ENCODE assay signal across 15 mouse cellular contexts in genomic region chr15:101187907-101188306, GRCm38 (mm10). TPM values are rescaled to one million over a fixed set of nuclear protein-coding genes. Genes with fewer than 3 reads are reported as not detected.
DNase-seq lines count a peak whose midpoint lies in the region; TF ChIP-seq lines count a peak whose summit lies in the region.
"Had no signal": no experiment of that assay in that cellular context is flagged by ENCODE, and none has a peak within 500 bp of the region (broad histone marks: within the 10 kb centered on the region; RNA-seq: fewer than 3 reads in every experiment).

No protein-coding gene starts in this region.

- H3K27ac ChIP-seq in gastrocnemius, adult 2 months = no peak overlapping the region
- no peak overlapping the region for H3K27ac ChIP-seq in layer of hippocampus, adult 2 months
- H3K27ac ChIP-seq in CH12.LX (ENCODE audit: insufficient read depth, low read depth) = no peak overlapping the region; the same call in 1 of the 2 replicates
- H3K27ac ChIP-seq: embryonic facial prominence, embryonic 15.5 days; forebrain, embryonic 15.5 days; hindbrain, embryonic 10.5 days; midbrain, embryonic 15.5 days had no signal

- no peak for DNase-seq in gastrocnemius, adult 2 months
- DNase-seq in gastrocnemius, postnatal 10 days = no peak
- no peak for DNase-seq in layer of hippocampus, adult 2 months (ENCODE audit: low spot score in 2 of 2)
- no peak for DNase-seq in layer of hippocampus, adult 8-10 months (ENCODE audit: low spot score in 2 of 2)
- DNase-seq in CH12.LX (ENCODE audit: extremely low read depth) = peak; percentile 71
- DNase-seq in kidney, postnatal 4 days = peak; percentile 40 to 63
- no peak for DNase-seq in ovary, postnatal 10 days (ENCODE audit: low spot score)
- no peak for DNase-seq in frontal cortex, adult 2 months (ENCODE audit: extremely low spot score in 1 of 2, low spot score in 1 of 2)
- DNase-seq: heart, adult 18-20 months; lung, postnatal 14 days; right cerebral cortex, adult 18-20 months had no signal

- H3K4me3 ChIP-seq in gastrocnemius, adult 2 months = no peak overlapping the region
- H3K4me3 ChIP-seq in layer of hippocampus, adult 2 months = no peak overlapping the region
- H3K4me3 ChIP-seq in CH12.LX (replicated peaks in 1 of 3; ENCODE audit: low read depth in 2 of 3, low read length in 2 of 3, poor library complexity in 1 of 3) = no peak overlapping the region
- H3K4me3 ChIP-seq: embryonic facial prominence, embryonic 15.5 days; forebrain, embryonic 15.5 days; hindbrain, embryonic 10.5 days; midbrain, embryonic 15.5 days had no signal

- no peak overlapping the region for H3K9ac ChIP-seq in CH12.LX (ENCODE audit: insufficient read depth, low read depth)
- H3K9ac ChIP-seq: embryonic facial prominence, embryonic 15.5 days; forebrain, embryonic 15.5 days; midbrain, embryonic 15.5 days had no signal

- TF ChIP-seq EP300 in CH12.LX (IDR thresholded peaks at IDR 0.05; ENCODE audit: low read length) = peak; percentile 93

- H3K27me3 ChIP-seq in CH12.LX (replicated peaks) = no peaks in the 10 kb centered on the region
- H3K27me3 ChIP-seq: embryonic facial prominence, embryonic 15.5 days; forebrain, embryonic 15.5 days; midbrain, embryonic 15.5 days had no signal

- peaks cover 3% of the 10 kb centered on the region for H3K9me3 ChIP-seq in CH12.LX (replicated peaks; ENCODE audit: low read length)
- H3K9me3 ChIP-seq: embryonic facial prominence, embryonic 15.5 days; forebrain, embryonic 15.5 days; midbrain, embryonic 15.5 days had no signal

- peak; percentile 19; the same call in 1 of the 2 replicates for TF ChIP-seq CTCF in gastrocnemius, adult 2 months (IDR thresholded peaks at IDR 0.05)
- peak; percentile 50 for TF ChIP-seq CTCF in layer of hippocampus, adult 2 months (conservative IDR thresholded peaks at IDR 0.05)
- TF ChIP-seq CTCF in CH12.LX (conservative IDR thresholded peaks at IDR 0.05 in 1 of 2, IDR thresholded peaks at IDR 0.05 in 1 of 2; ENCODE audit: low read depth in 2 of 2, low read length in 2 of 2) = peak in 1 of 2 experiments; percentile 75; a peak in 3 of 4 replicates

- dilution Hi-C loops in CH12.LX (cut with MboI; ENCODE audit: extremely low pct_ligation_motif_present, extremely low pct_unique_long_range_greater_than_20kb, low sequenced_read_pairs) = no loop called here

- H3K36me3 ChIP-seq in CH12.LX (replicated peaks in 1 of 2; ENCODE audit: control insufficient read depth in 1 of 2, insufficient read depth in 1 of 2, low read length in 1 of 2) = peaks cover 0 to 3% of the 10 kb centered on the region in 2 experiments
- H3K36me3 ChIP-seq: midbrain, embryonic 15.5 days had no signal

- peak overlapping the region; percentile 18; the same call in 1 of the 2 replicates for H3K4me2 ChIP-seq in CH12.LX (ENCODE audit: insufficient read depth, low read depth, poor library complexity, severe bottlenecking)
- H3K4me2 ChIP-seq: embryonic facial prominence, embryonic 15.5 days; forebrain, embryonic 15.5 days; midbrain, embryonic 15.5 days had no signal

- intact Hi-C loops in gastrocnemius, adult 2 months (cut with DNase I) = no loop called here

- TF ChIP-seq RAD21 in CH12.LX (IDR thresholded peaks at IDR 0.05; ENCODE audit: low read depth, low read length) = peak; percentile 62

- 0 out of 2 replicates have a peak, but pooled peaks have one; percentile 22 for TF ChIP-seq POLR2A in CH12.LX (IDR thresholded peaks at IDR 0.05; ENCODE audit: low read depth, low read length)

- H3K79me2 ChIP-seq in CH12.LX (replicated peaks; ENCODE audit: control insufficient read depth, extremely low read depth, insufficient read depth, poor library complexity, severe bottlenecking) = no peaks in the 10 kb centered on the region; the same call in 1 of the 2 replicates

- in situ Hi-C loops in CH12.LX (cut with MboI; ENCODE audit: low pct_ligation_motif_present, low pct_unique_long_range_greater_than_20kb, low sequenced_read_pairs) = loop anchor here (5.0 kb wide), 1 partner anchor 41 kb away; no protein-coding TSS in a partner anchor

- H3K4me1 ChIP-seq in CH12.LX (ENCODE audit: control insufficient read depth in 1 of 2, insufficient read depth in 2 of 2) = peaks cover 41 to 53% of the 10 kb centered on the region in 2 experiments

TF ChIP-seq in CH12.LX, 34 proteins besides CTCF, POLR2A, EP300 and RAD21:
- TF ChIP-seq RCOR1 (conservative IDR thresholded peaks at IDR 0.05; ENCODE audit: low read depth, low read length) (0 out of 2 replicates have a peak, but pooled peaks have one; percentile 57), POLR2AphosphoS2 (IDR thresholded peaks at IDR 0.05; ENCODE audit: low read depth, low read length) (no peak), ZC3H11A (IDR thresholded peaks at IDR 0.05; ENCODE audit: low read depth, low read length) (no peak), JUND (conservative IDR thresholded peaks at IDR 0.05; ENCODE audit: low read depth, low read length) (0 out of 2 replicates have a peak, but pooled peaks have one; percentile 24), SMC3 (IDR thresholded peaks at IDR 0.05; ENCODE audit: low read depth, low read length) (peak; percentile 64), ETS1 (conservative IDR thresholded peaks at IDR 0.05; ENCODE audit: low read depth, low read length) (no peak; the same call in 1 of the 2 replicates), NRF1 (IDR thresholded peaks at IDR 0.05; ENCODE audit: low read depth, low read length) (no peak), MXI1 (IDR thresholded peaks at IDR 0.05; ENCODE audit: low read depth, low read length) (peak; percentile 61; the same call in 1 of the 2 replicates), NELFE (IDR thresholded peaks at IDR 0.05; ENCODE audit: low read depth, low read length) (0 out of 2 replicates have a peak, but pooled peaks have one; percentile 24), TBP (conservative IDR thresholded peaks at IDR 0.05; ENCODE audit: low read depth, low read length) (no peak), MAX (IDR thresholded peaks at IDR 0.05; ENCODE audit: low read length) (peak; percentile 23; the same call in 1 of the 2 replicates), ELF1 (IDR thresholded peaks at IDR 0.05; ENCODE audit: low read depth, low read length) (peak; percentile 58), USF1 (IDR thresholded peaks at IDR 0.05; ENCODE audit: low read depth, low read length) (no peak), MAFK (IDR thresholded peaks at IDR 0.05; ENCODE audit: insufficient replicate concordance, low read length) (no peak), CHD2 (IDR thresholded peaks at IDR 0.05; ENCODE audit: low read length) (no peak), PAX5 (IDR thresholded peaks at IDR 0.05; ENCODE audit: low read length) (no peak), CHD1 (IDR thresholded peaks at IDR 0.05; ENCODE audit: low read depth, low read length) (no peak), BHLHE40 (IDR thresholded peaks at IDR 0.05; ENCODE audit: low read depth, low read length) (peak; percentile 82), IRF4 (IDR thresholded peaks at IDR 0.05; ENCODE audit: low read depth, low read length) (peak; percentile 98), MYC (IDR thresholded peaks at IDR 0.05; ENCODE audit: low read depth, low read length) (peak; percentile 81), SIN3A (IDR thresholded peaks at IDR 0.05; ENCODE audit: low read length) (peak; percentile 72), TCF12 (IDR thresholded peaks at IDR 0.05; ENCODE audit: low read depth, low read length) (peak; percentile 74), MEF2A (IDR thresholded peaks at IDR 0.05; ENCODE audit: borderline replicate concordance, low read depth, low read length) (peak; percentile 67; the same call in 1 of the 2 replicates), GABPA (IDR thresholded peaks at IDR 0.05; ENCODE audit: insufficient replicate concordance, low read depth, low read length) (no peak), UBTF (IDR thresholded peaks at IDR 0.05; ENCODE audit: low read depth, low read length) (no peak)

RNA-seq across cellular contexts. Expression of gene Acvr1b, which starts 14.0 kb away (rescaled TPM):
- total RNA-seq in gastrocnemius, adult 2 months (2021) = 10 to 100 TPM; 26.9 to 30.8 TPM
- 10 to 100 TPM; 21.7 to 22.4 TPM for total RNA-seq in gastrocnemius, postnatal 10 days (2021)
- total RNA-seq in layer of hippocampus, adult 2 months (2021) = 10 to 100 TPM; 85.1 to 87.8 TPM
- 10 to 100 TPM; 81.2 to 96.0 (median 85.4) TPM for total RNA-seq in layer of hippocampus, adult 8-10 months (2022)
- 3.3 and 4.8 TPM in 2 replicates for total RNA-seq in CH12.LX (2012; rRNA removed)
- 2.6 and 2.9 TPM in 2 replicates for total RNA-seq in CH12.LX (2014; rRNA removed)
- 2.7 TPM in 2 replicates for polyA plus RNA-seq in CH12.LX (2012; ENCODE audit: insufficient read length, low read depth)
- 68.4 and 68.6 TPM in 2 replicates for polyA plus RNA-seq in frontal cortex, adult 2 months (2012; rRNA removed)

RNA-seq across cellular contexts. Expression of gene Grasp, which starts 36.1 kb away (rescaled TPM):
- total RNA-seq in gastrocnemius, adult 2 months (2021) = 1 to 10 TPM; 5.8 to 5.9 TPM
- total RNA-seq in gastrocnemius, postnatal 10 days (2021) = 10 to 100 TPM in 1 of 2 experiments, 1 to 10 TPM in 1; 9.0 to 11.5 TPM
- 10 to 100 TPM; 79.5 to 82.7 TPM for total RNA-seq in layer of hippocampus, adult 2 months (2021)
- total RNA-seq in layer of hippocampus, adult 8-10 months (2022) = 10 to 100 TPM; 57.6 to 64.4 (median 61.9) TPM
- total RNA-seq in CH12.LX (2012; rRNA removed) = 2.9 and 6.7 TPM in 2 replicates
- 1.4 and 2.3 TPM in 2 replicates for total RNA-seq in CH12.LX (2014; rRNA removed)
- 2.4 TPM in 2 replicates for polyA plus RNA-seq in CH12.LX (2012; ENCODE audit: insufficient read length, low read depth)
- polyA plus RNA-seq in frontal cortex, adult 2 months (2012; rRNA removed) = 43.9 and 53.5 TPM in 2 replicates

RNA-seq across cellular contexts. Expression of gene Acvrl1, which starts 59.6 kb away (rescaled TPM):
- 10 to 100 TPM; 10.2 to 14.5 TPM for total RNA-seq in gastrocnemius, adult 2 months (2021)
- 10 to 100 TPM; 15.1 to 18.2 TPM for total RNA-seq in gastrocnemius, postnatal 10 days (2021)
- 10 to 100 TPM; 11.2 to 11.4 TPM for total RNA-seq in layer of hippocampus, adult 2 months (2021)
- total RNA-seq in layer of hippocampus, adult 8-10 months (2022) = 10 to 100 TPM; 14.1 to 16.5 (median 14.9) TPM
- total RNA-seq in CH12.LX (2012; rRNA removed) (2.8 and 5.2 TPM in 2 replicates), CH12.LX (2014; rRNA removed) (4.0 and 6.3 TPM in 2 replicates)
- polyA plus RNA-seq in CH12.LX (2012; ENCODE audit: insufficient read length, low read depth) = 9.5 and 10.3 TPM in 2 replicates
- 20.7 and 22.4 TPM in 2 replicates for polyA plus RNA-seq in frontal cortex, adult 2 months (2012; rRNA removed)

Comparison
In these comparisons a context has a peak if more than half of its experiments do, and no peak if none do; other contexts are left out.
1. DNase-seq: peak in CH12.LX (single experiment) and kidney, postnatal 4 days (2 of 2); none in gastrocnemius, adult 2 months (single experiment), gastrocnemius, postnatal 10 days (single experiment), layer of hippocampus, adult 2 months (0 of 2), layer of hippocampus, adult 8-10 months (0 of 2), ovary, postnatal 10 days (single experiment) and frontal cortex, adult 2 months (0 of 2).
2. RNA of gene Grasp, which starts 36.1 kb away (total RNA-seq): 79.5 to 82.7 TPM in layer of hippocampus, adult 2 months and 57.6 to 64.4 TPM in layer of hippocampus, adult 8-10 months; 9.0 to 11.5 TPM in gastrocnemius, postnatal 10 days, 1.4 to 6.7 TPM in CH12.LX and 5.8 to 5.9 TPM in gastrocnemius, adult 2 months; every median in the first group is over 4 times any median in the second.